In the genomic region with DNA sequence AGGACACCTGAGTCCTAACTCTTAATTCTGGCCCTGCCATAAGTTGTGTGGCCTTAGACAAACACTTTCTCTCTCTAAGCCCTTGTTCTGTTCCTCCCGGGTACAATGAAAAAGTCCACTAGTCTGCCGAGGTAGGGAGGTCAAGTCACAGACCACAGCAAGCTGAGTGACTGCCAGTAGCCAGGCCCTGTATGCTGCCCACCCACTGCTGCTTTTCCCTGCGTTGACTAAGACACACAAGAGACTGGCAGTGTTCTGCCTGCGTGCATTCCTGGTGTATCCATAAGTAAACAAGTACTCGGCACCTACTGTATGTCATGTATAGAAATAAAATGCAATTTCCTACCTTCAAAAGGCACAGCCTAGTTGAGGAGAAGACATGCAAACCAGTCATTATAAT, we compare ENCODE assay signal across 9 mouse cellular contexts. TPM values are rescaled to one million over a fixed set of nuclear protein-coding genes. Genes with fewer than 3 reads are reported as not detected.
A peak's percentile ranks its signal among the peaks of the same experiment; 100 is the strongest.
DNase-seq lines count a peak whose midpoint lies in the region; ATAC-seq lines count a peak whose summit lies in the region.
"Had no signal": no experiment of that assay in that cellular context is flagged by ENCODE, and none has a peak within 500 bp of the region (broad histone marks: within the 10 kb centered on the region; RNA-seq: fewer than 3 reads in every experiment).

No protein-coding gene starts in this region.

- H3K36me3 ChIP-seq in megakaryocyte, embryonic 14.5 days (replicated peaks; ENCODE audit: low read length): no peaks in the 10 kb centered on the region
- no peaks in the 10 kb centered on the region for H3K36me3 ChIP-seq in intestine, embryonic 16.5 days (ENCODE audit: control insufficient read depth, insufficient read depth, low read length)
- H3K36me3 ChIP-seq in splenic B cell, adult 2 months (ENCODE audit: control insufficient read depth, insufficient read depth, low read length, poor library complexity, severe bottlenecking): no peaks in the 10 kb centered on the region

- peaks cover 61% of the 10 kb centered on the region for H3K27me3 ChIP-seq in megakaryocyte, embryonic 14.5 days (replicated peaks)
- H3K27me3 ChIP-seq in intestine, embryonic 16.5 days (replicated peaks; ENCODE audit: control insufficient read depth, insufficient read depth, low read length): peaks cover 36% of the 10 kb centered on the region
- H3K27me3 ChIP-seq in splenic B cell, adult 2 months (ENCODE audit: control insufficient read depth, insufficient read depth, low read length, poor library complexity, severe bottlenecking): peaks cover 3% of the 10 kb centered on the region

- no peak overlapping the region for H3K27ac ChIP-seq in intestine, embryonic 16.5 days (ENCODE audit: low read length)

- H3K9me3 ChIP-seq in megakaryocyte, embryonic 14.5 days: no peaks in the 10 kb centered on the region
- no peaks in the 10 kb centered on the region for H3K9me3 ChIP-seq in intestine, embryonic 16.5 days (ENCODE audit: control insufficient read depth, low read length)

- 20% methylated on average over 5 of the region's 5 CpGs for WGBS in intestine, embryonic 16.5 days

- peaks cover 86% of the 10 kb centered on the region for H3K4me1 ChIP-seq in megakaryocyte, embryonic 14.5 days
- peaks cover 9% of the 10 kb centered on the region for H3K4me1 ChIP-seq in intestine, embryonic 16.5 days (ENCODE audit: control insufficient read depth, insufficient read depth, low read length)

- H3K9ac ChIP-seq in intestine, embryonic 16.5 days (ENCODE audit: low read depth, low read length): no peak overlapping the region; the same call in 1 of the 2 replicates

- H3K4me3 ChIP-seq in megakaryocyte, embryonic 14.5 days (replicated peaks): peak overlapping the region; percentile 78
- peak overlapping the region; percentile 73; the same call in 1 of the 2 replicates for H3K4me3 ChIP-seq in intestine, embryonic 16.5 days (ENCODE audit: low read length)

- H3K4me2 ChIP-seq in intestine, embryonic 16.5 days (ENCODE audit: low read depth, low read length): peak overlapping the region; percentile 99

- DNase-seq in cerebellum, adult 8-10 months: peak; percentile 52
- no peak for DNase-seq in cerebellum, postnatal 14 days
- DNase-seq in splenic B cell, adult 2 months (ENCODE audit: low read depth, low spot score): peak; percentile 7
- DNase-seq in thymus, postnatal 25 days: no peak
- DNase-seq in adrenal gland, postnatal 36 days: no peak
- DNase-seq: gastrocnemius, postnatal 25 days had no signal

- no peak for ATAC-seq in megakaryocyte, adult 5-6 weeks (ENCODE audit: poor library complexity, severe bottlenecking)
- no peak for ATAC-seq in intestine, embryonic 16.5 days

RNA-seq across cellular contexts. Expression of a gene that starts 0.8 kb away (rescaled TPM):
- 0.93 and 1.1 TPM in 2 replicates for polyA plus RNA-seq in megakaryocyte, embryonic 14.5 days (2012; ENCODE audit: insufficient read depth, low replicate concordance)
- total RNA-seq in megakaryocyte, adult 5-6 weeks (2015): not detected in 2 replicates
- not detected in 2 replicates for total RNA-seq in megakaryocyte, adult 5-6 weeks (2017)
- 2.2 and 2.5 TPM in 2 replicates for polyA plus RNA-seq in intestine, embryonic 16.5 days (2015; fragmentation: Nextera tagmentation; extraction: Ambion mirVana)
- total RNA-seq in adrenal gland, postnatal 36 days (2021): under 1 TPM; 0.13 to 0.23 TPM
- total RNA-seq: gastrocnemius, postnatal 25 days had no signal

RNA-seq across cellular contexts. Expression of a gene that starts 5.2 kb away (rescaled TPM):
- polyA plus RNA-seq in megakaryocyte, embryonic 14.5 days (2012; ENCODE audit: insufficient read depth, low replicate concordance): 9.1 and 12.3 TPM in 2 replicates
- total RNA-seq in megakaryocyte, adult 5-6 weeks (2015): 10.4 and 11.1 TPM in 2 replicates
- total RNA-seq in megakaryocyte, adult 5-6 weeks (2017): 13.4 and 14.0 TPM in 2 replicates
- polyA plus RNA-seq in intestine, embryonic 16.5 days (2015; fragmentation: Nextera tagmentation; extraction: Ambion mirVana): 5.0 and 5.5 TPM in 2 replicates
- total RNA-seq in adrenal gland, postnatal 36 days (2021): 1 to 10 TPM; 3.7 TPM

RNA-seq across cellular contexts. Expression of a gene that starts 13.4 kb away (rescaled TPM):
- polyA plus RNA-seq in megakaryocyte, embryonic 14.5 days (2012; ENCODE audit: insufficient read depth, low replicate concordance): 24.8 and 30.6 TPM in 2 replicates
- total RNA-seq in megakaryocyte, adult 5-6 weeks (2015): 33.7 and 44.9 TPM in 2 replicates
- total RNA-seq in megakaryocyte, adult 5-6 weeks (2017): 48.2 and 52.2 TPM in 2 replicates
- polyA plus RNA-seq in intestine, embryonic 16.5 days (2015; fragmentation: Nextera tagmentation; extraction: Ambion mirVana): 132 and 136 TPM in 2 replicates
- total RNA-seq in adrenal gland, postnatal 36 days (2021): 10 to 100 TPM; 43.4 to 75.9 TPM

RNA-seq across cellular contexts. Expression of a gene that starts 22.8 kb away (rescaled TPM):
- 292 and 435 TPM in 2 replicates for polyA plus RNA-seq in megakaryocyte, embryonic 14.5 days (2012; ENCODE audit: insufficient read depth, low replicate concordance)
- total RNA-seq in megakaryocyte, adult 5-6 weeks (2015): 448 and 487 TPM in 2 replicates
- 829 and 973 TPM in 2 replicates for total RNA-seq in megakaryocyte, adult 5-6 weeks (2017)
- polyA plus RNA-seq in intestine, embryonic 16.5 days (2015; fragmentation: Nextera tagmentation; extraction: Ambion mirVana): 1,309 and 1,475 TPM in 2 replicates
- total RNA-seq in adrenal gland, postnatal 36 days (2021): 1,000 to 10,000 TPM; 1,888 to 2,360 TPM

RNA-seq across cellular contexts. Expression of a gene that starts 27.0 kb away (rescaled TPM):
- polyA plus RNA-seq in megakaryocyte, embryonic 14.5 days (2012; ENCODE audit: insufficient read depth, low replicate concordance): 0.12 TPM in 1 of 2 replicates, not detected in the other
- not detected in 2 replicates for total RNA-seq in megakaryocyte, adult 5-6 weeks (2015)
- total RNA-seq in megakaryocyte, adult 5-6 weeks (2017): not detected in 2 replicates
- 0.20 and 0.47 TPM in 2 replicates for polyA plus RNA-seq in intestine, embryonic 16.5 days (2015; fragmentation: Nextera tagmentation; extraction: Ambion mirVana)
- total RNA-seq in adrenal gland, postnatal 36 days (2021): not detected
- total RNA-seq: gastrocnemius, postnatal 25 days had no signal

Comparison
In these comparisons a context has a peak if more than half of its experiments do, and no peak if none do; other contexts are left out.
1. DNase-seq: peak in cerebellum, adult 8-10 months (single experiment) and splenic B cell, adult 2 months (single experiment); none in cerebellum, postnatal 14 days (0 of 2), thymus, postnatal 25 days (single experiment) and adrenal gland, postnatal 36 days (0 of 2).